In the genomic region with DNA sequence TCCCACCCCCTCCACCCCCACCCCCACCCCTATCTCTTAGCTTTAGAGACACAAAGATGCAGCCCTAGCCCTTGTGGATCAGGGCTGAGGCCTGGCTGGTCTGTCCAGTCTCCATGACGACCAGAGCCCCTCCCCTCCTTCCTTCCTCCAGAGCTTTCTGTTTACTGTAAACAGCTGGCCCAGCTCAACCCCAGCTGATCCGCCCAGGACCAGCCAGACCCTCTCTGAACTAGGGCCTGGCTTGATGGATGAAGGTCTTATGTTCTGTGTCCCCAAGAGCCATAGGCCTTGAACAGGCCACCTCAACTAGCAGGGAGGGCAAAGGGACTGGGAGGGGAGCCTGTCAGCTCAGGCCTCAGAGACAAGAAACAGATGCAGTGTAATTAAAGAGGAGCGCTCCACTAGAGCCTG, we compare ENCODE assay signal across 9 mouse cellular contexts. TPM values are rescaled to one million over a fixed set of nuclear protein-coding genes. Genes with fewer than 3 reads are reported as not detected.
DNase-seq lines count a peak whose midpoint lies in the region; ATAC-seq and TF ChIP-seq lines count a peak whose summit lies in the region.
"Had no signal": no experiment of that assay in that cellular context is flagged by ENCODE, and none has a peak within 500 bp of the region (broad histone marks: within the 10 kb centered on the region; RNA-seq: fewer than 3 reads in every experiment).

No protein-coding gene starts in this region.

- intact Hi-C loops in heart, adult 2 months (cut with DNase I): no loop called here
- intact Hi-C loops in heart, postnatal 36 days (cut with DNase I): no loop called here

- peak; percentile 58 for ATAC-seq in hindbrain, embryonic 11.5 days (ENCODE audit: low FRiP score)
- ATAC-seq in inflammation-experienced regulatory T-cells, adult 6 months: no peak

- no peak for TF ChIP-seq EP300 in heart, adult 2 months (IDR thresholded peaks at IDR 0.05; ENCODE audit: insufficient read depth, low read depth, low read length)

- no peak overlapping the region for H3K4me3 ChIP-seq in heart, adult 2 months
- no peak overlapping the region for H3K4me3 ChIP-seq in hindbrain, embryonic 11.5 days (ENCODE audit: low read depth, low read length)
- H3K4me3 ChIP-seq in liver, adult 2 months (ENCODE audit: insufficient read depth, low read depth, low read length): no peak overlapping the region
- H3K4me3 ChIP-seq in thymus, adult 2 months (ENCODE audit: control insufficient read depth, insufficient read depth, low read length): no peak overlapping the region

- H3K27me3 ChIP-seq in heart, adult 2 months (ENCODE audit: control insufficient read depth, insufficient read depth, low read length): no peaks in the 10 kb centered on the region
- no peaks in the 10 kb centered on the region; the same call in 1 of the 2 replicates for H3K27me3 ChIP-seq in hindbrain, embryonic 11.5 days (ENCODE audit: control insufficient read depth, insufficient read depth, low read length)
- H3K27me3 ChIP-seq in liver, adult 2 months (ENCODE audit: control insufficient read depth, insufficient read depth, low read length): no peaks in the 10 kb centered on the region
- H3K27me3 ChIP-seq in thymus, adult 2 months (ENCODE audit: control insufficient read depth, insufficient read depth, low read length): no peaks in the 10 kb centered on the region

- DNase-seq in heart, adult 2 months: peak; percentile 69 to 71
- no peak for DNase-seq in heart, postnatal 36 days
- peak; percentile 53 for DNase-seq in hindbrain, embryonic 11.5 days (ENCODE audit: low spot score)
- DNase-seq in liver, adult 2 months (ENCODE audit: extremely low read depth, low read depth, low spot score): peak; percentile 37
- peak; percentile 79 for DNase-seq in retina, embryonic 14.5 days (ENCODE audit: low spot score)
- DNase-seq in thymus, adult 2 months: no peak
- no peak for DNase-seq in spleen, adult 12 weeks (ENCODE audit: low spot score)

- H3K79me2 ChIP-seq in heart, adult 2 months (replicated peaks; ENCODE audit: control insufficient read depth, insufficient read depth, low read length): no peaks in the 10 kb centered on the region
- no peaks in the 10 kb centered on the region for H3K79me2 ChIP-seq in liver, adult 2 months (ENCODE audit: control insufficient read depth, insufficient read depth, low read length)

- H3K9me3 ChIP-seq in hindbrain, embryonic 11.5 days (ENCODE audit: control insufficient read depth, low read length): no peaks in the 10 kb centered on the region

- H3K27ac ChIP-seq in heart, adult 2 months: peak overlapping the region; percentile 71
- H3K27ac ChIP-seq in hindbrain, embryonic 11.5 days (ENCODE audit: low read depth, low read length): 0 out of 2 replicates have a peak overlapping the region, but pooled peaks have one; percentile 10
- H3K27ac ChIP-seq in liver, adult 2 months (replicated peaks; ENCODE audit: insufficient read depth, low read depth, low read length): peak overlapping the region; percentile 17; the same call in 1 of the 2 replicates
- H3K27ac ChIP-seq in thymus, adult 2 months (ENCODE audit: control insufficient read depth, insufficient read depth, low read length): no peak overlapping the region

- WGBS in heart, adult 2 months: 24% methylated on average over 3 of the region's 3 CpGs
- 13% methylated on average over 3 of the region's 3 CpGs for WGBS in hindbrain, embryonic 11.5 days
- WGBS in liver, adult 2 months: 76% methylated on average over 3 of the region's 3 CpGs
- 79% methylated on average over 3 of the region's 3 CpGs for WGBS in thymus, adult 2 months

- no peaks in the 10 kb centered on the region for H3K36me3 ChIP-seq in heart, adult 2 months (ENCODE audit: control insufficient read depth, insufficient read depth, low read length)
- no peaks in the 10 kb centered on the region for H3K36me3 ChIP-seq in hindbrain, embryonic 11.5 days (ENCODE audit: control insufficient read depth, insufficient read depth, low read length)
- H3K36me3 ChIP-seq in liver, adult 2 months (ENCODE audit: control insufficient read depth, insufficient read depth, low read length): no peaks in the 10 kb centered on the region
- H3K36me3 ChIP-seq in thymus, adult 2 months (ENCODE audit: control insufficient read depth, insufficient read depth, low read length): no peaks in the 10 kb centered on the region

- no peak overlapping the region for H3K9ac ChIP-seq in heart, adult 2 months (ENCODE audit: low read depth, low read length)
- H3K9ac ChIP-seq in hindbrain, embryonic 11.5 days (ENCODE audit: low read depth, low read length): no peak overlapping the region
- H3K9ac ChIP-seq in liver, adult 2 months (ENCODE audit: low read depth, low read length): no peak overlapping the region

- H3K4me1 ChIP-seq in heart, adult 2 months (ENCODE audit: control insufficient read depth, insufficient read depth, low read length): peaks cover 14% of the 10 kb centered on the region
- 0 out of 2 replicates have a peak, but pooled peaks cover 9% of the 10 kb centered on the region for H3K4me1 ChIP-seq in hindbrain, embryonic 11.5 days (replicated peaks; ENCODE audit: control insufficient read depth, insufficient read depth, low read length)
- no peaks in the 10 kb centered on the region; the same call in 1 of the 2 replicates for H3K4me1 ChIP-seq in liver, adult 2 months (ENCODE audit: control insufficient read depth, insufficient read depth, low read length)
- peaks cover 16% of the 10 kb centered on the region for H3K4me1 ChIP-seq in thymus, adult 2 months (replicated peaks; ENCODE audit: control insufficient read depth, insufficient read depth, low read length)

- TF ChIP-seq POLR2A in heart, adult 2 months (IDR thresholded peaks at IDR 0.05; ENCODE audit: insufficient read depth, low read depth, low read length): no peak; the same call in 1 of the 2 replicates
- TF ChIP-seq POLR2A in liver, adult 2 months (IDR thresholded peaks at IDR 0.05; ENCODE audit: extremely low read depth, insufficient read depth, low read length): no peak
- no peak for TF ChIP-seq POLR2A in thymus, adult 2 months (IDR thresholded peaks at IDR 0.05; ENCODE audit: control insufficient read depth, extremely low read depth, insufficient read depth, low read length, poor library complexity)

- H3K4me2 ChIP-seq in hindbrain, embryonic 11.5 days (replicated peaks; ENCODE audit: low read depth, low read length): no peak overlapping the region

- no peak for TF ChIP-seq CTCF in heart, adult 2 months (IDR thresholded peaks at IDR 0.05)
- TF ChIP-seq CTCF in liver, adult 2 months (IDR thresholded peaks at IDR 0.05; ENCODE audit: low read depth, low read length): no peak
- TF ChIP-seq CTCF in thymus, adult 2 months (IDR thresholded peaks at IDR 0.05; ENCODE audit: borderline replicate concordance, control insufficient read depth, extremely low read depth, insufficient read depth, low read length, poor library complexity): no peak

RNA-seq across cellular contexts. Expression of a gene that starts 16.3 kb away (rescaled TPM):
- 10 to 100 TPM; 12.2 TPM for total RNA-seq in heart, adult 2 months (2021)
- polyA plus RNA-seq in heart, adult 2 months (2012; rRNA removed): 10.2 and 12.6 TPM in 2 replicates
- total RNA-seq in heart, postnatal 36 days (2021): 10 to 100 TPM; 13.5 to 13.9 TPM
- 8.5 and 10.9 TPM in 2 replicates for polyA plus RNA-seq in hindbrain, embryonic 11.5 days (2014; fragmentation: Nextera tagmentation; extraction: Ambion mirVana)
- total RNA-seq in liver, adult 2 months (2014; rRNA removed): 4.4 and 7.5 TPM in 2 replicates
- polyA plus RNA-seq in liver, adult 2 months (2012; rRNA removed): 13.4 and 14.8 TPM in 2 replicates
- polyA plus RNA-seq in thymus, adult 2 months (2012; rRNA removed): 28.4 and 30.5 TPM in 2 replicates
- 1 to 10 TPM; 5.5 to 6.1 (median 5.9) TPM for polyA plus RNA-seq in inflammation-experienced regulatory T-cells, adult 6 months (2017; shearing (Covaris generic))

RNA-seq across cellular contexts. Expression of a gene that starts 20.8 kb away (rescaled TPM):
- total RNA-seq in heart, adult 2 months (2021): 10 to 100 TPM; 13.7 to 15.8 TPM
- 22.0 and 35.8 TPM in 2 replicates for polyA plus RNA-seq in heart, adult 2 months (2012; rRNA removed)
- 10 to 100 TPM; 16.3 to 22.1 TPM for total RNA-seq in heart, postnatal 36 days (2021)
- polyA plus RNA-seq in hindbrain, embryonic 11.5 days (2014; fragmentation: Nextera tagmentation; extraction: Ambion mirVana): 2.7 and 2.9 TPM in 2 replicates
- 3.0 and 5.2 TPM in 2 replicates for total RNA-seq in liver, adult 2 months (2014; rRNA removed)
- polyA plus RNA-seq in liver, adult 2 months (2012; rRNA removed): 3.1 and 4.1 TPM in 2 replicates
- polyA plus RNA-seq in thymus, adult 2 months (2012; rRNA removed): 17.6 and 18.9 TPM in 2 replicates
- not detected for polyA plus RNA-seq in inflammation-experienced regulatory T-cells, adult 6 months (2017; shearing (Covaris generic))
- total RNA-seq: MEL had no signal

RNA-seq across cellular contexts. Expression of a gene that starts 33.7 kb away (rescaled TPM):
- total RNA-seq in heart, adult 2 months (2021): not detected
- 0.12 TPM in 1 of 2 replicates, not detected in the other for polyA plus RNA-seq in heart, adult 2 months (2012; rRNA removed)
- total RNA-seq in heart, postnatal 36 days (2021): not detected
- polyA plus RNA-seq in hindbrain, embryonic 11.5 days (2014; fragmentation: Nextera tagmentation; extraction: Ambion mirVana): 3.1 and 3.5 TPM in 2 replicates
- total RNA-seq in liver, adult 2 months (2014; rRNA removed): not detected in 2 replicates
- not detected in 2 replicates for polyA plus RNA-seq in liver, adult 2 months (2012; rRNA removed)
- polyA plus RNA-seq in thymus, adult 2 months (2012; rRNA removed): 2.6 and 3.5 TPM in 2 replicates
- under 1 TPM in 1 of 3 experiments, not detected in 2; 0.57 TPM for polyA plus RNA-seq in inflammation-experienced regulatory T-cells, adult 6 months (2017; shearing (Covaris generic))
- total RNA-seq: MEL had no signal

RNA-seq across cellular contexts. Expression of a gene that starts 46.2 kb away (rescaled TPM):
- total RNA-seq in heart, adult 2 months (2021): 10 to 100 TPM in 1 of 2 experiments, 1 to 10 TPM in 1; 5.6 to 13.7 TPM
- 6.2 and 8.1 TPM in 2 replicates for polyA plus RNA-seq in heart, adult 2 months (2012; rRNA removed)
- 10 to 100 TPM; 11.3 to 12.3 TPM for total RNA-seq in heart, postnatal 36 days (2021)
- polyA plus RNA-seq in hindbrain, embryonic 11.5 days (2014; fragmentation: Nextera tagmentation; extraction: Ambion mirVana): 0.46 and 1.4 TPM in 2 replicates
- 3.2 and 5.5 TPM in 2 replicates for total RNA-seq in liver, adult 2 months (2014; rRNA removed)
- 4.1 and 6.1 TPM in 2 replicates for polyA plus RNA-seq in liver, adult 2 months (2012; rRNA removed)
- 1.1 TPM in 2 replicates for polyA plus RNA-seq in thymus, adult 2 months (2012; rRNA removed)
- polyA plus RNA-seq in inflammation-experienced regulatory T-cells, adult 6 months (2017; shearing (Covaris generic)): not detected

Comparison
In these comparisons a context has a peak if more than half of its experiments do, and no peak if none do; other contexts are left out.
1. DNase-seq: peak in heart, adult 2 months (2 of 2), hindbrain, embryonic 11.5 days (single experiment), liver, adult 2 months (single experiment) and retina, embryonic 14.5 days (single experiment); none in heart, postnatal 36 days (0 of 2), thymus, adult 2 months (single experiment) and spleen, adult 12 weeks (single experiment).